Mouse (Mus musculus) heart, postnatal 25 days (tissue): ENCODE data around the gene Ice2. TPM values are rescaled to one million over a fixed set of nuclear protein-coding genes. Genes with fewer than 3 reads are reported as not detected.

Experiments used
- DNase-seq: peaks from one replicate; pipeline ENCODE4 v3.0.0; 2022; ENCODE audit warnings: low spot score
- intact Hi-C: fragments of 180-260 bp; cut with DNase I; formaldehyde crosslinking; loops from one replicate; pipeline ENCODE4 v1.15.1; 2025
- total RNA-seq, 2 experiments: library from RNA; stranded (reverse); gene quantifications; 2 replicates each; pipeline ENCODE4 v1.2.3; 2021

The Ice2 gene
- total RNA-seq, 2 experiments from 2014 or later, result 6.9 to 7.0 TPM

DNA sequence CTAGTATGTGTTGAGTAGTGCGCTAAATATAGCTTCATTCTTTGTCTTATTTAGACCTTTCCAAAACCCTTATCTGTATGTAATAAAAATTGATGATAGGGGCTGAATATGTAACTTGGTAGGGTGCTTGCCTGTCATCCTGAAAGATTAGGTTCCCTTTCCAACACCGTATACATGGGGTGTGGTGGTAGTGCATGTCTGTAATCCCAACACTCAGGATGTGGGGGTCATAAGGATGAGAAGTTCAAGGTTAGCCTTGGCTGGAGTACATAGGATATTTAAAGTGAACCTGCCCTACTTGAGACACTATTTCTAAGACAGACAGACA is 310 bp upstream of the Ice2 start:
- intact Hi-C loops, result no loop called here

DNA sequence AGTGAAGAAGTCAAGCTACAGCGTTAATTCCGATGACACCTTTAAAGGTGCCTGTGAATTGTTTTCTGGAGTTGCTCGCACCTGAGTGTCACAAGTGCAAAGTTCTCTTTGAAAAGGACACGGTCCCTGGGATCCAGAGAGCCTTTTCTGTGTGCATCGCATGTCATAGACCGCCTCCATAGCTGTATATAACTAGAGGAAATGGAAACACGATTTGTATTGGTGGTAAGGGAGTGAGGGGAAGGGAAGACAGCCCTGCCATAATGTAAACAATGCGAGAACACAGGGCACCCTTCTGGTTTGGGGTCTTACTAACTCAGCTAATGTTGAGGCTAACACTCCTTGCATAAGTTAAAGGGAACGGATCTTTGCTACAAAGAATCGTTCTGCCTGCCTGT is 746 bp downstream of the Ice2 start:
- no peak for DNase-seq
- intact Hi-C loops, result no loop called here

More for the DNA sequence above, 310 bp upstream of the Ice2 start:
- DNase-seq, result no peak

- DNase-seq, result no peak
- intact Hi-C loops, result no loop called here
Measured at GRCm38 (mm10) chr9:69404671-69405070, 7.0 kb downstream of the Ice2 start.

DNA sequence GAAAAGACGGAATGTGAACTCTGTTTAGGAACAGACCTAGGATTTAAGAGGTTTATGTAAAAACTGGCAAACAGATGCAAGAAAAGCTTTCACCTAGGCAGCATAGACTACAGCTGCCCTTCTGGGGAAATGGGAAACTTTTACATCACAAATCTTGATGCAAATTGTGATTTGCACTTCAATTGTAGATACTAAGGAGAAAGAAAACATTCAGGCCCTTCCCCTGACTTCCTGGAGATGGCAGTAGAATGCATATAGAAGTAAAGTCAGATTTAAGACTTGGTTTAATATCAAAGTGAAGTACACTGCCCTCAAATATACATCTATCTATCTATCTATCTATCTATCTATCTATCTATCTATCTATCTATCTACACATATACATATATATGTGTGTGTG is 21.8 kb downstream of the Ice2 start:
- DNase-seq, result no peak
- intact Hi-C loops, result loop anchor here (1.0 kb wide), 1 partner anchor 61 kb away; no protein-coding TSS in a partner anchor

- intact Hi-C loops, result no loop called here
- DNase-seq, result no peak
Measured at GRCm38 (mm10) chr9:69430531-69430930, 32.8 kb downstream of the Ice2 start.

DNA sequence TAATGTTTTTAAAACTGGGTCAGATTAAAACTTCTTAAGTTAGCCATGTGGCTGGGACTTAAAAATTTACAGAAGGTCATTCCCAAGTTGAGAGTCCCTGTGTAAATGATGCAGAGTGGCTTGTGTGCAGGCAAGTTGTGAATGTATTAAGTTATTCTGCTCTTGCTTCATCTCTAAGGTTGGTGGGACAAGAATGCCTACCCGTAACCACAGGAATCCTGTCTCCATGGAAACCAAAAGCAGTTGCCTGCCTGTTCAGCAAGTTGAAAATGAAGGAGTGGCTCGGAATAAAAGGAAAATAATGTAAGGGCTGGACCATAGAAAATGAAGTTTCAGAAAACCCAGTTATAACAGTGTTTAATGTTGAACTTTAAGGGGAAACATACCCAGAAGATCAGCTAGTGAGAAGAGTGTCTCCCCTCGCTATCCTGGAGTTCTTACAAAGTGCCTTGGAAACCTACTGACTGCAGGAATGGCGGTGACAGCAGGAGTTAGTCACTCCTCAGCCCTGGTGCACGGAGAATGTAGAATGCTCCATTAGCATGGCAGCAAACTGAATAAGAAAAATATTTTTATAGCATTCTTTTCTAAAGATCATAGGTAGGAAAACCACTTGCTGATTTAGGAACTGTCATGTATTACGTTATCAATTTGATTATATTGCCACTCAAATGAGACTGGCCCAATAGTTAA is 34.3 kb downstream of the Ice2 start:
- intact Hi-C loops, result no loop called here
- no peak for DNase-seq

DNA sequence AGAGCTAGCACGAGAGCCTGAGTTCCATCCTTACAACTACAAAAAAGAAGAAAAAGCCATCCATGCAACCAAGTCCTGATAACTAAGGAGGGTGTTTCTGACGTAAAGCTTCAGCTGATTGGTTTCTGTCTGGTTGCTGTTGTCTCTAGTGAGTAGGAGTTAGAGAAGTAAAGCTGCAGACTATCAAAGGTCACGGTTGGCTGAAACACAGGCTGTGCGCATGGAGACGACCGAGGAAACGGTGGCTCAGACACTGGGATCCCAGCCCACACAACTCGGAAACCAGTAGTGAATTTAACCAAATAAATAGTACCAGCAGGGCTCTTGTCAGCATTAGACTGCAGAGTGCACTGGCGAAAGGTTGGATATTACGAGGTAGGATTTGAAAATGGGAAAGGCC is 37.5 kb downstream of the Ice2 start:
- no peak for DNase-seq
- intact Hi-C loops, result loop anchor here (5.0 kb wide), 1 partner anchor 42 kb away; no protein-coding TSS in a partner anchor

DNA sequence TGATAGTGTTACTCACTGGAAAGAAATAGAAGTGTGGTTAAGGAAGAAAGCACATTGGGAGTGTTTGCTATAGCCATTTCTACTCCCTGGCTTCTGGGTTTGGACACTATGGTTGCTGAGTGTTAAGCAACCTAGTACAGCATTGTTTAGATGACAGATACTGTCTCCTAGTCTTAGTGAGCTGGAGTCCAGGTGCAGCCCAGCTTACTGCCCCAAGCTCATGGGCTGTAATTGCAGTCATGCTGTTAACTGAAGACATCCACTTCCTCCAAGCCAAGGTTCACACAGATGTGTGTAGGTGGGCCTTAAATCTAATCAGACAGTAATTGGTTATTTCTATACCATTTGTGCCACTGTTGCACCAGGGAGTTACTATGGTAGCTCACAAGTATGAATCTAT is 38.0 kb downstream of the Ice2 start:
- intact Hi-C loops, result loop anchor here (5.0 kb wide), 1 partner anchor 42 kb away; no protein-coding TSS in a partner anchor
- no peak for DNase-seq

GRCm38 (mm10) chr9:69439805-69440357 is 42.2 kb downstream of the Ice2 start:
- intact Hi-C loops, result loop anchor here (5.0 kb wide), 1 partner anchor 37 kb away; no protein-coding TSS in a partner anchor
- no peak for DNase-seq

DNA sequence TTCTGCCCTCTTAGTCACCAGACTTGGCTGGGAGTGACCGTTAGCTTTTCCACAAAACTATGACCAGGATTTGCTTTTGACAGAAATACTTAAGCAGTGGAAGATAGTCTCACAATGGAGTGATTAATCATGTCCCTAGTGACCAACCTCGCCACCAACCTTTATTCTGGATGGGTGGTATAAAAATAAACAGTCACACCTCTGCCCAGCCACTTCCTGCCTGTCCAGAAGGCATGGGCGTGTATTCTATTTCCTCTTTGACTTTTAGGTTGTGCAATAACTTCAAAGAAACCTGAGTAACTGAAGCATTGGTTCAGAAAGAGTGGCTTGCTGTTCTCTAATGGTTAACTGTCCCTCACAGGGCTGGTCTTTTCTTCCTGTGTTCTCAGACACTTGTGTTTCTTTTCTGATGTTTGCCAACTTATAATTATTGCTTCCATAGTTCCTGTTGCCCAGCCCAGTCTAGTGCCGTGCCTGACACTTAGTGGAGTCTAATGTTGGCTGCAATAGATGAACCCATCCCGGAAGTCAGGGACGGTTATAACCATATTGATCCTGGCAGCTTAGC is 44.8 kb downstream of the Ice2 start:
- no peak for DNase-seq
- intact Hi-C loops, result no loop called here

DNA sequence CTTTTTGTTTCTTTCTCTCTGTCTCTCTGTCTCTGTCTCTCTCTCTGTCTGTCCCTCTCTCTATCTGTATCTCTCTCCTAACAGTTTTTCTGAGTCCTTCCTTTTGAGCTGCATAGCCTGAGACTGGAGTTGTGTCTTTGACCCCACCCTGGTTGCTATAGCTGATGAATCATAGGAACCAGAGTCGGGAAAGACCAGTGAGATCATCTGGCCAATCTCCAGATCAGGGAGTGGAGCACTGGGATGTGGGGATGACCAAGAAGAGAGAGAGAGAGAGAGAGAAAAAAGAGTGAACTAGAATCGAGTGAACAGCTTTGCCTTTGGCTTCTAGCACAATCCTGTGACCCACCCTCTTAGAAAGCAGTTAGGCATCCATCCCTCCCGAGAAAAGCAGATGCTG is 45.5 kb downstream of the Ice2 start:
- intact Hi-C loops, result no loop called here
- peak; percentile 61 for DNase-seq

DNA sequence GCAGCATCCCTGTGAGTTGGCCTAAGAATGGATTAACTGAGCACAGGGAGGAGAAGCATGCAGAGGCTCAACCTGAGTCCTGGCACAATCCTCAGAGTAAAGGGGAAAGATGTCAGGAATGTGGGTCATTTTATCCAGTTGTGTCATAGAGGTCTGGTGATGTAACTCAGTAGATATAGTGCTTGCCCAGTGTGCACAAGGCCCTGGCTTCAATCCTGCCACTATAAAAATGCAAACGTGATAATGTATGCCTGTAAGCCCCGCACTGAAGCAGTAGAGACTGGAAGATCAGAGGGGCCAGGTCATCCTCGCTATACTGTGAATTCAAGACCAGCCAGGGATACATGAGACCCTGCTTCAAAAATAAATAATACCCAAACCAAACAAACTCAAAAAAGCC is 51.1 kb downstream of the Ice2 start:
- no peak for DNase-seq
- intact Hi-C loops, result no loop called here

DNA sequence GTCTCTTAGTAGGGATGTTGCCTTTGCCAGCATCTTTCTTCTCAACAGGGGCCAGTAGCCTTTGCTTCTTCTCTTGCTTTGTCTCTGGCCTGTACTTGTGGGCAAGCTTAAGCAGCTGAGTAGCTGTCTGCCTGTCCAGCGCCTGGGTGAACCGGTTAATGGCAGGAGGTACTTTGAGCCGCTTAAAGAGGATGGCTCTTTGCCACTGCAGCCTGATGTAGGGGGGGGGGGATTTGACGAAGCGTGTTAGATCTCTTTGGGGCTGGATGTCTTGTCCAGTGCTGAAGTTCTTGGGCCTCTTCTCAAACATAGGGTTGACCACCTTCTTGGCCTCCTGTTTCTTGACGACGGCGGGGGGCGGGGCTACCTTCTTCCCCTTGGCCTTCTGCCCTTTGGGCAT is 52.9 kb downstream of the Ice2 start:
- DNase-seq, result no peak
- intact Hi-C loops, result no loop called here

DNA sequence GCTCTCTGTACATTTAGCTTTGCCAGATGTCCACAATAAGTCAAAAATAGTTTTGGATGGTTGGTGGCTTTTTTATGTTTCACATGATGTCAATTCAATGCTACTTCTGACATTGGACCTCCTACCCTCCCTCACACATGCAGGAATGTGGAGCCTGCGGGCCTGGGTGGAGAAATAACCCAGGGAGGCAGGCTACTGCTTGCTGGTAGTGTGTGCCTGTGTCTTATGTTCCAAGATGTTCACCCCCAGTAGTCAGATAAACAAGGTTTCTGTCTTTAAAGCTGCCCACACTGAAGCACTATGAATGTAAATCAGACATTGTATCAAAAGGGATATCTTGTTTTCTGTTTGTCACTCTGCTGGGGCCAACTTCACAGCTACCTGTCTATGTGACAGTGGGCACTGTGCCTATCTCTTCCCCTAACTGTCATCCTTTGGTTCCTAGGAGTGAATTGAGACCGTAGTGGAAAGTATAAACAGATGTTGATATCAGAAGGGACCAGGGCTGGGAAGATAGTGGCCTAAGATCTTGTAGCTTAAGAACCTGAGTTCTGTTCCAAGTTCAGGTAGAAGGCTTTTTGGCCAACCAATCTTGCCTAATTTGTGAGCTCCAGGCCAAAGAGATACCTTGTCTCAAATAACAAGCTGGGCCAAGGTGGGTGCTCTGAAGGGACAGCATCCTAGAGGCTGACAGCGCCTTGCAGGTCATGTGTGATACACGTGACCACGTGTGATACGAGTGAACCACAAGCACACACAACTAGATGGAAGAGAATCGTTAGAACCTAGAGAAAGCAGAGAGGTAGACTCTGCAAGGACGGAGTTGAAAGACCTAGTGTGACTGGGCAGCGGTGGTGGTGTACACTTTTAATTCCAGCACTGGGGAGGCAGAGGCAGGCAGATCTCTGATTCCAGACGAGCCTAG is 54.4 kb downstream of the Ice2 start:
- no peak for DNase-seq
- intact Hi-C loops, result no loop called here

DNA sequence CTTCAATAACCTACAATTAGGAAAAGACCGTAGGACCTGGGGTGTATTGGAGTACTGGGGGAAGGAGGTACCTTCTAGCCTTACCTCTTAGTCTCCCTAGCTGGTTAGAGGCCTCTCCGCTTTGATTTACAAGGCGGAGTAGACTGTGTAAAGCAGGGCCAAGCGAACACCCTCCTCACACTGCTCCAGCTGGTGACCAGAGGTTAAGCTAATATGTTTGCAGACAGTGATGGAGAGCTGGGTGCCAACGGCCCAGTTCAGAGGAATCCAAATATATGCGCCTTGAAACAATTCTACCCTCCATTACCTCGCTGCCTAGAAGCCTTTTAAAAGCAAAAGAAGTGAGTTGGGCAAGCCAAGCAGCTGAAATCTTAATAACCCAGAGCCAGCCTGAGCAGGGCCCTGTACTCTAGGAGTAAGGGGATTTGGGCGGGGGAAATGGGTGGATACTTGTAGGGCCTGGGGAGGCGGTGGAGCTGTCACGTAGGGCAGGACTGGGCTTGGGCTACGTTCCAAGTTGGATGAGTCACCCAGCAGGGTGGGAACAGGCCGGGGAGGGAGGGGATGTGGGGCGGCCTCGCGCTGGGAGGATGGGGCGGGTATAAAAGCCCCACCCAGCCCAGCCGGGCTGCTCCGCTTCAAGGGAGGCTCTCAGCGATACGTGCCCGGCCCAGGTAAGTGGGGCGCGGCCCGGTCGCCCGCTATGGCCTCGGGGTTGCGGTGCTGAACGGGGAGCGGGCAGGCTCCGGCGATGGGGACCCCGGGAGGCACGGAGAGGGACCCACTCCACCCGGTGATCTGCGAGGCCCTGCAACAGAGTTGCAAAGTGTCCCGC is 55.6 kb downstream of the Ice2 start, which contains the start of gene Anxa2:
Gene Anxa2 (plus strand): TSS at position 555 of the 835 bp plus-strand sequence.
- peak; percentile 88 for DNase-seq
- intact Hi-C loops, result no loop called here

GRCm38 (mm10) chr9:69453901-69454666 is 56.4 kb downstream of the Ice2 start:
- intact Hi-C loops, result no loop called here
- DNase-seq, result no peak

GRCm38 (mm10) chr9:69454691-69455090 is 57.0 kb downstream of the Ice2 start:
- intact Hi-C loops, result no loop called here

GRCm38 (mm10) chr9:69455391-69455790 is 57.7 kb downstream of the Ice2 start:
- no peak for DNase-seq

More at GRCm38 (mm10) chr9:69454691-69455090, 57.0 kb downstream of the Ice2 start:
- DNase-seq, result no peak

More at GRCm38 (mm10) chr9:69455391-69455790, 57.7 kb downstream of the Ice2 start:
- intact Hi-C loops, result no loop called here
